Mouse (Mus musculus) forebrain, embryonic 15.5 days (tissue): ENCODE results near the gene Ift122. TPM values are rescaled to one million over a fixed set of nuclear protein-coding genes. Genes with fewer than 3 reads are reported as not detected.

Experiments used
- ATAC-seq: fragments of 200-750 bp; cut with Nextera tagmentation; replicated peaks from 2 replicates; pipeline ENCODE4 v1.8.0; 2017; ENCODE audit warnings: mild to moderate bottlenecking, moderate TSS enrichment, moderate library complexity
- H3K27ac ChIP-seq: fragments of 300-500 bp; sonication (generic); replicated peaks from 2 replicates; pipeline ENCODE4 v1.5.1; 2015; ENCODE audit warnings: mild to moderate bottlenecking, inconsistent platforms
- H3K27me3 ChIP-seq: fragments of 300-500 bp; sonication (generic); 2 replicates; pipeline ENCODE4 v1.6.1; 2015; ENCODE audit warnings: inconsistent platforms
- H3K36me3 ChIP-seq: fragments of 300-500 bp; sonication (generic); 2 replicates; pipeline ENCODE4 v1.6.1; 2015; ENCODE audit warnings: mild to moderate bottlenecking, inconsistent platforms
- H3K4me1 ChIP-seq: fragments of 300-500 bp; sonication (generic); 2 replicates; pipeline ENCODE4 v1.6.1; 2015; ENCODE audit warnings: inconsistent platforms
- H3K4me2 ChIP-seq: fragments of 300-500 bp; sonication (generic); replicated peaks from 2 replicates; pipeline ENCODE4 v1.6.1; 2015; ENCODE audit warnings: mild to moderate bottlenecking, inconsistent platforms
- H3K4me3 ChIP-seq: fragments of 300-500 bp; sonication (generic); 2 replicates; pipeline ENCODE4 v1.5.1; 2015; ENCODE audit warnings: mild to moderate bottlenecking, inconsistent platforms
- H3K9ac ChIP-seq: fragments of 300-500 bp; sonication (generic); replicated peaks from 2 replicates; pipeline ENCODE4 v1.6.1; 2015; ENCODE audit warnings: mild to moderate bottlenecking, inconsistent platforms
- H3K9me3 ChIP-seq: fragments of 300-500 bp; sonication (generic); 2 replicates; pipeline ENCODE4 v1.6.1; 2016; ENCODE audit warnings: inconsistent platforms
- WGBS: fragments of 180-500 bp; shearing (Covaris S2); methylation state at CpG from one replicate; pipeline ENCODE4 v1.1.7; 2015; ENCODE audit warnings: mixed read lengths; 5-methylcytosine and 5-hydroxymethylcytosine counted together
- polyA plus RNA-seq: library from polyadenylated mRNA; unstranded; fragments of >200 nt; fragmentation: Nextera tagmentation; extraction: Ambion mirVana; gene quantifications from 2 replicates; pipeline ENCODE4 v1.2.1, GENCODE M21; 2015

Gene Ift122
- polyA plus RNA-seq, 1 experiment from 2014 or later: 29.4 TPM

GRCm38 (mm10) chr6:115968086-115968485 is 114.8 kb downstream of the Ift122 start:
- Histone ChIP-seq H3K36me3 (no peaks in the 10 kb centered on the region), H3K27ac (no peak overlapping the region), H3K4me1 (peaks cover 15% of the 10 kb centered on the region), H3K9me3 (no peaks in the 10 kb centered on the region), H3K4me2 (no peak overlapping the region), H3K9ac (no peak overlapping the region), H3K4me3 (no peak overlapping the region), H3K27me3 (no peaks in the 10 kb centered on the region)
- 70% methylated on average over 5 of the region's 5 CpGs for WGBS
- ATAC-seq: no peak

- no peak overlapping the region for H3K4me3 ChIP-seq
- H3K9ac ChIP-seq: no peak overlapping the region
- H3K9me3 ChIP-seq: no peaks in the 10 kb centered on the region
- H3K36me3 ChIP-seq: no peaks in the 10 kb centered on the region
- H3K4me1 ChIP-seq: peaks cover 15% of the 10 kb centered on the region
- H3K27ac ChIP-seq: no peak overlapping the region; the same call in 1 of the 2 replicates
- H3K27me3 ChIP-seq: no peaks in the 10 kb centered on the region
- no peak for ATAC-seq
- H3K4me2 ChIP-seq: no peak overlapping the region
- WGBS: 69% methylated on average over 6 of the region's 6 CpGs
Measured at GRCm38 (mm10) chr6:115968700-115969099, 115.4 kb downstream of the Ift122 start.

GRCm38 (mm10) chr6:115969103-115969502 is 115.8 kb downstream of the Ift122 start:
- Histone ChIP-seq H3K27me3 (no peaks in the 10 kb centered on the region), H3K9me3 (no peaks in the 10 kb centered on the region), H3K36me3 (no peaks in the 10 kb centered on the region), H3K4me3 (no peak overlapping the region), H3K4me2 (no peak overlapping the region), H3K4me1 (peaks cover 18% of the 10 kb centered on the region), H3K9ac (no peak overlapping the region), H3K27ac (no peak overlapping the region)
- WGBS: 68% methylated on average over 9 of the region's 9 CpGs
- ATAC-seq: no peak

- H3K9ac ChIP-seq: no peak overlapping the region
- H3K36me3 ChIP-seq: no peaks in the 10 kb centered on the region
- 52% methylated on average over 5 of the region's 6 CpGs for WGBS
- H3K27me3 ChIP-seq: no peaks in the 10 kb centered on the region
- H3K4me1 ChIP-seq: peaks cover 18% of the 10 kb centered on the region
- no peaks in the 10 kb centered on the region for H3K9me3 ChIP-seq
- no peak overlapping the region for H3K4me2 ChIP-seq
- no peak overlapping the region for H3K27ac ChIP-seq
- no peak for ATAC-seq
- no peak overlapping the region for H3K4me3 ChIP-seq
Measured at GRCm38 (mm10) chr6:115969952-115970351, 116.7 kb downstream of the Ift122 start.

GRCm38 (mm10) chr6:115971273-115972060 is 118.2 kb downstream of the Ift122 start:
- Histone ChIP-seq H3K27me3 (no peaks in the 10 kb centered on the region), H3K4me1 (peaks cover 18% of the 10 kb centered on the region), H3K9ac (no peak overlapping the region), H3K4me2 (no peak overlapping the region), H3K27ac (peak overlapping the region; percentile 48), H3K9me3 (no peaks in the 10 kb centered on the region), H3K36me3 (no peaks in the 10 kb centered on the region), H3K4me3 (no peak overlapping the region)
- peak; percentile 35; the same call in 1 of the 2 replicates for ATAC-seq
- WGBS: 42% methylated on average over 13 of the region's 13 CpGs

GRCm38 (mm10) chr6:115972083-115972764 is 119.0 kb downstream of the Ift122 start:
- Histone ChIP-seq H3K27ac (peak overlapping the region; percentile 19; the same call in 1 of the 2 replicates), H3K9ac (no peak overlapping the region)

GRCm38 (mm10) chr6:115973139-115973875 is 120.0 kb downstream of the Ift122 start:
- H3K27me3 ChIP-seq: no peaks in the 10 kb centered on the region
- ATAC-seq: no peak
- WGBS: 90% methylated on average over 15 of the region's 15 CpGs
- H3K9me3 ChIP-seq: no peaks in the 10 kb centered on the region
- peaks cover 18% of the 10 kb centered on the region for H3K4me1 ChIP-seq
- no peak overlapping the region for H3K9ac ChIP-seq
- H3K4me2 ChIP-seq: no peak overlapping the region
- H3K4me3 ChIP-seq: no peak overlapping the region
- H3K27ac ChIP-seq: 0 out of 2 replicates have a peak overlapping the region, but pooled peaks have one; percentile 19
- no peaks in the 10 kb centered on the region for H3K36me3 ChIP-seq

More at GRCm38 (mm10) chr6:115972083-115972764, 119.0 kb downstream of the Ift122 start:
- Histone ChIP-seq H3K4me2 (no peak overlapping the region), H3K9me3 (no peaks in the 10 kb centered on the region), H3K4me1 (peaks cover 18% of the 10 kb centered on the region), H3K27me3 (no peaks in the 10 kb centered on the region), H3K36me3 (no peaks in the 10 kb centered on the region), H3K4me3 (no peak overlapping the region)
- ATAC-seq: peak; percentile 35; the same call in 1 of the 2 replicates
- whole genome bisulfite sequencing: 77% methylated on average over 7 of the region's 7 CpGs

GRCm38 (mm10) chr6:115973881-115974662 is 120.8 kb downstream of the Ift122 start:
- peaks cover 18% of the 10 kb centered on the region for H3K4me1 ChIP-seq
- H3K9me3 ChIP-seq: no peaks in the 10 kb centered on the region
- 63% methylated on average over 16 of the region's 16 CpGs for WGBS
- no peak overlapping the region for H3K4me2 ChIP-seq
- H3K9ac ChIP-seq: no peak overlapping the region
- ATAC-seq: no peak
- no peaks in the 10 kb centered on the region for H3K36me3 ChIP-seq
- H3K4me3 ChIP-seq: no peak overlapping the region
- no peaks in the 10 kb centered on the region for H3K27me3 ChIP-seq
- H3K27ac ChIP-seq: no peak overlapping the region

- Histone ChIP-seq H3K4me3 (no peak overlapping the region), H3K27me3 (no peaks in the 10 kb centered on the region), H3K36me3 (no peaks in the 10 kb centered on the region), H3K27ac (no peak overlapping the region), H3K4me1 (peaks cover 18% of the 10 kb centered on the region), H3K4me2 (no peak overlapping the region), H3K9me3 (no peaks in the 10 kb centered on the region), H3K9ac (no peak overlapping the region)
- 91% methylated on average over 8 of the region's 8 CpGs for WGBS
- ATAC-seq: no peak
Measured at GRCm38 (mm10) chr6:115975606-115976005, 122.3 kb downstream of the Ift122 start.
